26 mouse cellular contexts compared by ENCODE assay signal in genomic region chr8:93014300-93014699, GRCm38 (mm10). TPM values are rescaled to one million over a fixed set of nuclear protein-coding genes. Genes with fewer than 3 reads are reported as not detected.
"Had no signal": no experiment of that assay in that cellular context is flagged by ENCODE, and none has a peak within 500 bp of the region (broad histone marks: within the 10 kb centered on the region; RNA-seq: fewer than 3 reads in every experiment).

No protein-coding gene starts in this region.

- ATAC-seq: intestine, postnatal 0 days; liver, embryonic 12.5 days; lung, postnatal 0 days; midbrain, embryonic 15.5 days had no signal

- H3K4me3 ChIP-seq: kidney, embryonic 15.5 days; left cerebral cortex, adult 2 months; limb, embryonic 12.5 days; limb, embryonic 15.5 days; liver, embryonic 12.5 days; liver, embryonic 15.5 days; midbrain, embryonic 12.5 days; midbrain, embryonic 15.5 days; neural tube, embryonic 12.5 days; neural tube, embryonic 15.5 days had no signal

- H3K36me3 ChIP-seq: kidney, embryonic 15.5 days; limb, embryonic 12.5 days; limb, embryonic 15.5 days; liver, embryonic 12.5 days; liver, embryonic 15.5 days; midbrain, embryonic 12.5 days; midbrain, embryonic 15.5 days; neural tube, embryonic 12.5 days; neural tube, embryonic 15.5 days had no signal

- H3K27ac ChIP-seq: kidney, embryonic 15.5 days; left cerebral cortex, adult 2 months; limb, embryonic 12.5 days; limb, embryonic 15.5 days; liver, embryonic 12.5 days; liver, embryonic 15.5 days; midbrain, embryonic 12.5 days; midbrain, embryonic 15.5 days; neural tube, embryonic 12.5 days; neural tube, embryonic 15.5 days had no signal

- H3K4me1 ChIP-seq: kidney, embryonic 15.5 days; limb, embryonic 12.5 days; limb, embryonic 15.5 days; liver, embryonic 12.5 days; liver, embryonic 15.5 days; midbrain, embryonic 12.5 days; midbrain, embryonic 15.5 days; neural tube, embryonic 12.5 days; neural tube, embryonic 15.5 days had no signal

- DNase-seq: kidney, adult 8-10 months; kidney, postnatal 10 days; kidney, postnatal 36 days; layer of hippocampus, postnatal 36 days; left cerebral cortex, postnatal 4 days; lung, embryonic 14.5 days; right cerebral cortex, postnatal 25 days; thymus, postnatal 25 days had no signal

- H3K27me3 ChIP-seq: kidney, embryonic 15.5 days; limb, embryonic 12.5 days; limb, embryonic 15.5 days; liver, embryonic 12.5 days; liver, embryonic 15.5 days; midbrain, embryonic 12.5 days; midbrain, embryonic 15.5 days; neural tube, embryonic 12.5 days; neural tube, embryonic 15.5 days had no signal

RNA-seq across cellular contexts. Expression of gene Ces1a, which starts 33.7 kb away (rescaled TPM):
- total RNA-seq: layer of hippocampus, adult 8-10 months; layer of hippocampus, postnatal 10 days; layer of hippocampus, postnatal 36 days; left cerebral cortex, postnatal 4 days had no signal
- polyA plus RNA-seq: intestine, embryonic 14.5 days; intestine, postnatal 0 days; kidney, embryonic 15.5 days; limb, embryonic 12.5 days; limb, embryonic 15.5 days; liver, embryonic 12.5 days; liver, embryonic 15.5 days; lung, embryonic 14.5 days; lung, postnatal 0 days; midbrain, embryonic 12.5 days; midbrain, embryonic 15.5 days; neural tube, embryonic 12.5 days; spleen, adult 2 months; stomach, embryonic 16.5 days had no signal

RNA-seq across cellular contexts. Expression of gene Slc6a2, which starts 54.4 kb away (rescaled TPM):
- polyA plus RNA-seq: intestine, postnatal 0 days; liver, embryonic 12.5 days; small intestine, adult 2 months had no signal
